Mouse (Mus musculus) left cerebral cortex, postnatal 14 days (tissue): ENCODE results near the gene Gal. TPM values are rescaled to one million over a fixed set of nuclear protein-coding genes. Genes with fewer than 3 reads are reported as not detected.

Experiments
- DNase-seq, 2 experiments: peaks; one replicate each; pipeline ENCODE4 v3.0.0; 2021 to 2022; ENCODE audit warnings: low spot score in 2 of 2, mixed read lengths in 1 of 2
- intact Hi-C: fragments of 180-260 bp; cut with DNase I; formaldehyde crosslinking; loops from one replicate; pipeline ENCODE4 v1.15.1; 2025
- long read RNA-seq, 2 experiments: library from polyadenylated mRNA; stranded (forward); transcript quantifications; one replicate each; pipeline ENCODE4 v2.0.0; 2021
- total RNA-seq, 2 experiments: library from RNA; stranded (reverse); gene quantifications; 2 replicates each; pipeline ENCODE4 v1.2.3; 2021

Gal gene
- total RNA-seq = 1 to 10 TPM in 1 of 2 experiments, under 1 TPM in 1; 0.64 to 1.0 TPM
- long read RNA-seq, experiment 1, partial matches to known transcripts = 0 of 3 reads
- long read RNA-seq, experiment 1, other reads (novel, unspliced or antisense) = 0 of 3 reads
- long read RNA-seq, experiment 2 = 0 reads

- intact Hi-C loops = no loop called here
- DNase-seq = peak; percentile 14 to 26
These were observed at the start of gene Gal for GRCm38 (mm10) chr19:3414268-3414733. Gene Gal, minus strand, starts transcription at chr19:3414544.

- intact Hi-C loops = no loop called here
- DNase-seq = no peak
These were observed 45.6 kb upstream of the Gal start for GRCm38 (mm10) chr19:3459986-3460385.

GRCm38 (mm10) chr19:3458331-3459099 is 44.2 kb upstream of the Gal start:
- intact Hi-C loops = no loop called here
- no peak for DNase-seq

- no peak for DNase-seq
- intact Hi-C loops = no loop called here
These were observed 43.4 kb upstream of the Gal start for GRCm38 (mm10) chr19:3457700-3458099.

GRCm38 (mm10) chr19:3451649-3452048 is 37.3 kb upstream of the Gal start:
- intact Hi-C loops = loop anchor here (5.0 kb wide), 2 partner anchors 64 to 169 kb away; partner anchors contain the start of genes Ighmbp2, Mrpl21 and Tesmin
- DNase-seq = peak in 1 of 2 experiments; percentile 17

- intact Hi-C loops = loop anchor here (5.0 kb wide), 2 partner anchors 64 to 169 kb away; partner anchors contain the start of genes Ighmbp2, Mrpl21 and Tesmin
- DNase-seq = peak; percentile 86 to 91
These were observed 36.8 kb upstream of the Gal start for GRCm38 (mm10) chr19:3451170-3451569.

GRCm38 (mm10) chr19:3450714-3451113 is 36.4 kb upstream of the Gal start:
- intact Hi-C loops = loop anchor here (5.0 kb wide), 2 partner anchors 63 to 168 kb away; partner anchors contain the start of genes Ighmbp2, Mrpl21 and Tesmin

GRCm38 (mm10) chr19:3449248-3449647 is 34.9 kb upstream of the Gal start:
- DNase-seq = no peak
- intact Hi-C loops = no loop called here

More at GRCm38 (mm10) chr19:3450714-3451113, 36.4 kb upstream of the Gal start:
- no peak for DNase-seq

GRCm38 (mm10) chr19:3447348-3447747 is 33.0 kb upstream of the Gal start:
- no peak for DNase-seq
- intact Hi-C loops = no loop called here

GRCm38 (mm10) chr19:3441092-3441491 is 26.7 kb upstream of the Gal start:
- no peak for DNase-seq
- intact Hi-C loops = no loop called here

GRCm38 (mm10) chr19:3440667-3441066 is 26.3 kb upstream of the Gal start:
- DNase-seq = no peak
- intact Hi-C loops = no loop called here

- DNase-seq = no peak
- intact Hi-C loops = no loop called here
These were observed 23.6 kb upstream of the Gal start for GRCm38 (mm10) chr19:3437980-3438379.

- intact Hi-C loops = no loop called here
- DNase-seq = peak in 1 of 2 experiments; percentile 23
These were observed 22.5 kb upstream of the Gal start for GRCm38 (mm10) chr19:3436840-3437239.

GRCm38 (mm10) chr19:3435824-3436223 is 21.5 kb upstream of the Gal start:
- intact Hi-C loops = no loop called here
- no peak for DNase-seq

- intact Hi-C loops = no loop called here
- DNase-seq = no peak
These were observed 20.3 kb upstream of the Gal start for GRCm38 (mm10) chr19:3434641-3435040.

GRCm38 (mm10) chr19:3434124-3434523 is 19.8 kb upstream of the Gal start:
- intact Hi-C loops = no loop called here
- DNase-seq = no peak

GRCm38 (mm10) chr19:3431969-3432368 is 17.6 kb upstream of the Gal start:
- intact Hi-C loops = no loop called here
- no peak for DNase-seq

- no peak for DNase-seq
- intact Hi-C loops = no loop called here
These were observed 16.7 kb upstream of the Gal start for GRCm38 (mm10) chr19:3431066-3431465.

- no peak for DNase-seq
- intact Hi-C loops = no loop called here
These were observed 14.9 kb upstream of the Gal start for GRCm38 (mm10) chr19:3429156-3429816.
